Mouse (Mus musculus): ENCODE results near the gene Cryzl1.

DNA sequence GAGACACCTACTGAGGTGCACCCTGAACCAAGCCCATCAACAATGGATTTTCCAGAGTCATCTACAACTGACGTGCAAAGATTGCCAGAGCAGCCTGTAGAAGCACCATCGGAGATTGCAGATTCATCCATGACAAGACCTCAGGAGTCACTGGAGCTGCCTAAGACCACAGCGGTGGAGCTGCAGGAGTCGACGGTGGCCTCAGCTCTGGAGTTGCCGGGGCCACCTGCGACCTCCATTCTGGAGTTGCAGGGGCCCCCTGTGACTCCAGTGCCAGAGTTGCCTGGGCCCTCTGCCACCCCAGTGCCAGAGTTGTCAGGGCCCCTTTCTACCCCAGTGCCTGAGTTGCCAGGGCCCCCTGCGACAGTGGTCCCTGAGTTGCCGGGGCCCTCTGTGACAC lies 73.5 kb downstream of the Cryzl1 start:
- TF ChIP-seq RCOR1 (IDR thresholded peaks at IDR 0.05; ENCODE audit: low read depth, low read length): no peak
- no peak for TF ChIP-seq HCFC1 (IDR thresholded peaks at IDR 0.05; ENCODE audit: low read depth, low read length)
- TF ChIP-seq POLR2A (IDR thresholded peaks at IDR 0.05; ENCODE audit: control insufficient read depth in 1 of 2, insufficient read depth in 1 of 2, low read depth in 1 of 2, low read length in 2 of 2, poor library complexity in 1 of 2): no peak
- no peak for TF ChIP-seq TCF12 (IDR thresholded peaks at IDR 0.05; ENCODE audit: low read depth, low read length)
- no peak for TF ChIP-seq UBTF (IDR thresholded peaks at IDR 0.05; ENCODE audit: borderline replicate concordance, insufficient read depth, low read depth, low read length)

Data from MEL (cell line).